Mouse (Mus musculus) stomach, embryonic 14.5 days (tissue): ENCODE measurements at regions not wholly inside any gene's neighbourhood (a gene's known extent, or its start where the extent isn't known, plus 50 kb on each side); places are given as distances from the start of the nearest gene placed in this dataset.

Experiments
- ATAC-seq: fragments of 200-750 bp; cut with Nextera tagmentation; 2 replicates; pipeline ENCODE4 v1.8.0; 2017; ENCODE audit warnings: low read depth, moderate TSS enrichment; ENCODE audit not compliant: insufficient number of reproducible peaks, insufficient read depth, low FRiP score
- H3K27ac ChIP-seq: fragments of 300-500 bp; sonication (generic); 2 replicates; pipeline ENCODE4 v1.5.1; 2014; ENCODE audit warnings: mild to moderate bottlenecking, low read length, moderate library complexity, mixed read lengths
- H3K27me3 ChIP-seq: fragments of 300-500 bp; sonication (generic); 2 replicates; pipeline ENCODE4 v1.6.1; 2014; ENCODE audit warnings: low read length, control low read depth, mixed read lengths; ENCODE audit not compliant: control insufficient read depth, insufficient read depth
- H3K36me3 ChIP-seq: fragments of 300-500 bp; sonication (generic); 2 replicates; pipeline ENCODE4 v1.6.1; 2014; ENCODE audit warnings: mild to moderate bottlenecking, control low read depth, low read length, moderate library complexity, mixed read lengths; ENCODE audit not compliant: control insufficient read depth, insufficient read depth
- H3K4me1 ChIP-seq: fragments of 300-500 bp; sonication (generic); 2 replicates; pipeline ENCODE4 v1.6.1; 2014; ENCODE audit warnings: low read length, control low read depth, mixed read lengths; ENCODE audit not compliant: control insufficient read depth, insufficient read depth
- H3K4me2 ChIP-seq: fragments of 300-500 bp; sonication (generic); replicated peaks from 2 replicates; pipeline ENCODE4 v1.6.1; 2014; ENCODE audit warnings: low read depth, low read length, control low read depth
- H3K4me3 ChIP-seq: fragments of 300-500 bp; sonication (generic); 2 replicates; pipeline ENCODE4 v1.5.1; 2014; ENCODE audit warnings: low read depth, low read length, control low read depth
- H3K9ac ChIP-seq: fragments of 300-500 bp; sonication (generic); replicated peaks from 2 replicates; pipeline ENCODE4 v1.6.1; 2014; ENCODE audit warnings: low read depth, mild to moderate bottlenecking, control low read depth, low read length, moderate library complexity, mixed read lengths
- H3K9me3 ChIP-seq: fragments of 300-500 bp; sonication (generic); 2 replicates; pipeline ENCODE4 v1.6.1; 2016; ENCODE audit warnings: low read depth, low read length, control low read depth; ENCODE audit not compliant: control insufficient read depth
- WGBS: fragments of 180-500 bp; shearing (Covaris S2); extraction: QIAGEN DNeasy Blood & Tissue Kit; methylation state at CpG from one replicate; pipeline ENCODE4 v1.1.7; 2014; 5-methylcytosine and 5-hydroxymethylcytosine counted together

- whole genome bisulfite sequencing: 79% methylated on average over 5 of the region's 5 CpGs
- H3K36me3 ChIP-seq: no peaks in the 10 kb centered on the region
- ATAC-seq: no peak
Measured at GRCm38 (mm10) chr3:128327677-128328076, 431.6 kb upstream of the Fam241a start.

GRCm38 (mm10) chr3:128301312-128301711 is 405.2 kb upstream of the Fam241a start:
- H3K27me3 ChIP-seq: no peaks in the 10 kb centered on the region
- no peak overlapping the region for H3K9ac ChIP-seq
- WGBS: 85% methylated on average over 4 of the region's 4 CpGs
- H3K4me2 ChIP-seq: no peak overlapping the region
- no peaks in the 10 kb centered on the region for H3K4me1 ChIP-seq
- H3K27ac ChIP-seq: no peak overlapping the region
- no peaks in the 10 kb centered on the region for H3K9me3 ChIP-seq
- no peak for ATAC-seq
- no peaks in the 10 kb centered on the region for H3K36me3 ChIP-seq
- H3K4me3 ChIP-seq: no peak overlapping the region

More at GRCm38 (mm10) chr3:128327677-128328076, 431.6 kb upstream of the Fam241a start:
- Histone ChIP-seq H3K4me2 (no peak overlapping the region), H3K9me3 (no peaks in the 10 kb centered on the region), H3K4me1 (no peaks in the 10 kb centered on the region), H3K27me3 (no peaks in the 10 kb centered on the region), H3K4me3 (no peak overlapping the region), H3K27ac (no peak overlapping the region), H3K9ac (no peak overlapping the region)

DNA sequence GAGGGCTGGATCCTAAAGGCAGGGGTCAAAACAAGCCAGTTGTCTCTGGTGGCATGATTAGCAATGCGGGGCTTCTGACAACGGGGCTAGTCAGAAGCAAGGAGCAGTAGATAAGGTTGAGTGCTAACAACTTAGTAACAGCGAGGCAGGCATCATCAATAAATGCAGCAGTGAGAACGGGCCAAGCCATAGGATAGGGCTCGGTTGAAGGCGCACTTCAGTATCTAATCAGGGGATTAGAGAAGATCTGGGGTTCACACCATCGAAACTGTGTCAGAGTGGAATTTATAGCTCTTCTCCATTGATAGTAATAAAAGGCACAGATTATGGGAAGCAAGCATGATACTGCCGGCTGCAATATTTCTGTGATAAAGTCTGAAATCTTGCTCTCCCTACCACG is 402.0 kb upstream of the Fam241a start:
- H3K4me2 ChIP-seq: no peak overlapping the region
- H3K27me3 ChIP-seq: no peaks in the 10 kb centered on the region
- no peak overlapping the region for H3K9ac ChIP-seq
- no peak overlapping the region for H3K27ac ChIP-seq
- H3K4me3 ChIP-seq: no peak overlapping the region
- WGBS: 71% methylated on average over 9 of the region's 9 CpGs
- ATAC-seq: no peak
- H3K9me3 ChIP-seq: no peaks in the 10 kb centered on the region
- no peaks in the 10 kb centered on the region for H3K4me1 ChIP-seq
- H3K36me3 ChIP-seq: no peaks in the 10 kb centered on the region

DNA sequence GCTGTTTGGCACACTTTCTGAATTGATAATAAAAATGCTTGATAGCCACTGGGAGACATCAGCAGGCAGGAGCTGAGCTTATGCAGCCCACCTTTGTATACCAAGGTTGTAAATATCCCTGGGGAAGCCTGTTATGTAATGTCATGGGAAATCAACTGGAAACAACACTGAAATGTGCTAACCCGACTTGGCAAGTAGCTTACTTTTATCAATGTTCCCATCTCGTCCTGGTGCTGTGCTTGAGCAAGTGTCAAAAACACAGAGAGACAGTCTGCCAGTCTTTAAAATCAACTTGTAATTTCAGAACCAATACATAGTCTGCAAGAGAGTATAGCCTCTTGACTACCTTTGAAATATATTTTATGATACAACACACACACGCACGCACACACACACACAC is 391.7 kb upstream of the Fam241a start:
- Histone ChIP-seq H3K27ac (no peak overlapping the region), H3K9me3 (no peaks in the 10 kb centered on the region)

DNA sequence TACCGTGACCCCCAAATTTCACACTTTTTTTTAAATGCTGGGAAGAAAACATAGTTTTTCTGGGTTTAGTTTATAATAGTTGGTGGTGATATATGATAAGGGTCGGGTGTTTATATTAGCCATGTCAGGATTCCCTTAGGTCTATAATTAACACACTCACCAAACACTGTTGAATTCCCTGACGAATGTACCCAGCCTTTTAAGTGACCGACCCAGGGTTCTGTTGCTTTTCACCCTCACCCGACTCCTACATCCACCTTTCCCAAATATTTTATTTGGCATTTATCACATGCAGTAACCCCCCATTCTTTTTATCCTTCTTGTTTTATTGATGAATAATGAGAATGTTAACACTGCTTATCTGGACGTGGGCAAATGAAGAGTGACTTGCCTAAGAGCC is 389.1 kb upstream of the Fam241a start:
- no peak overlapping the region for H3K27ac ChIP-seq
- 22% methylated on average over 6 of the region's 6 CpGs for WGBS
- no peaks in the 10 kb centered on the region for H3K36me3 ChIP-seq
- no peaks in the 10 kb centered on the region for H3K9me3 ChIP-seq
- peaks cover 3% of the 10 kb centered on the region; the same call in 1 of the 2 replicates for H3K4me1 ChIP-seq
- no peaks in the 10 kb centered on the region for H3K27me3 ChIP-seq
- no peak overlapping the region for H3K9ac ChIP-seq
- ATAC-seq: peak; percentile 72; the same call in 1 of the 2 replicates
- no peak overlapping the region for H3K4me2 ChIP-seq
- H3K4me3 ChIP-seq: no peak overlapping the region

More for the DNA sequence above, 391.7 kb upstream of the Fam241a start:
- no peak for ATAC-seq
- Histone ChIP-seq H3K9ac (no peak overlapping the region), H3K4me2 (no peak overlapping the region), H3K27me3 (no peaks in the 10 kb centered on the region), H3K36me3 (no peaks in the 10 kb centered on the region), H3K4me3 (no peak overlapping the region), H3K4me1 (peaks cover 3% of the 10 kb centered on the region; the same call in 1 of the 2 replicates)
- WGBS: 60% methylated on average over 4 of the region's 4 CpGs

GRCm38 (mm10) chr3:128280626-128281025 is 384.5 kb upstream of the Fam241a start:
- no peak for ATAC-seq
- H3K4me2 ChIP-seq: no peak overlapping the region
- H3K36me3 ChIP-seq: no peaks in the 10 kb centered on the region
- no peaks in the 10 kb centered on the region for H3K9me3 ChIP-seq
- no peak overlapping the region for H3K27ac ChIP-seq
- no peaks in the 10 kb centered on the region for H3K27me3 ChIP-seq
- H3K4me3 ChIP-seq: no peak overlapping the region
- peaks cover 3% of the 10 kb centered on the region; the same call in 1 of the 2 replicates for H3K4me1 ChIP-seq
- 91% methylated on average over 4 of the region's 4 CpGs for WGBS
- no peak overlapping the region for H3K9ac ChIP-seq

- Histone ChIP-seq H3K36me3 (no peaks in the 10 kb centered on the region), H3K4me2 (no peak overlapping the region), H3K27ac (no peak overlapping the region), H3K4me1 (no peaks in the 10 kb centered on the region), H3K9ac (no peak overlapping the region), H3K27me3 (no peaks in the 10 kb centered on the region), H3K9me3 (no peaks in the 10 kb centered on the region), H3K4me3 (no peak overlapping the region)
- ATAC-seq: no peak
- 31% methylated on average over 6 of the region's 6 CpGs for WGBS
Measured at GRCm38 (mm10) chr3:128270576-128270975, 374.5 kb upstream of the Fam241a start.

- no peaks in the 10 kb centered on the region for H3K9me3 ChIP-seq
- no peak overlapping the region for H3K4me2 ChIP-seq
- ATAC-seq: no peak
- WGBS: 82% methylated on average over 2 of the region's 2 CpGs
- no peak overlapping the region for H3K27ac ChIP-seq
- H3K9ac ChIP-seq: no peak overlapping the region
- H3K4me1 ChIP-seq: no peaks in the 10 kb centered on the region
- H3K36me3 ChIP-seq: no peaks in the 10 kb centered on the region
- no peaks in the 10 kb centered on the region for H3K27me3 ChIP-seq
- no peak overlapping the region for H3K4me3 ChIP-seq
Measured at GRCm38 (mm10) chr3:128261208-128261607, 365.1 kb upstream of the Fam241a start.

DNA sequence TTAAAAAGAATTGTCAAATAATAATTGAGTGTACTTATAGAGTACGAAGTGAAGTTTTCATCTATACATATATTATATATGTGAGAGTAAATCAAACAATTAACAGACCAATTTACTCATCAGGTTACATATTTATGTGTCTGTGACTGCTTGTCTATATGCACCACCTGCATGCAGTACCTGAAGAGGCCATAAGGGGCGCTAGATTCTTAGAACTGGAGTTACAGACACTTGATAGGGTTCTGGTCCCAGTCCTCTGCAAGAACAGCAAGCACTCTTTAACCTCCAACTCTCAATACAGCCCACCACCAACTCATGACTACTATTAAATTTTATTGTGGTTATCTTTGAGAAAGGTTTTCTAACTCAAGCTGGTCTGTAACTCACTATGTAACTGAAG is 351.7 kb upstream of the Fam241a start:
- 77% methylated on average over 2 of the region's 2 CpGs for WGBS
- no peaks in the 10 kb centered on the region for H3K36me3 ChIP-seq
- no peaks in the 10 kb centered on the region for H3K4me1 ChIP-seq

More for the DNA sequence above, 351.7 kb upstream of the Fam241a start:
- no peak overlapping the region for H3K4me3 ChIP-seq
- no peaks in the 10 kb centered on the region for H3K27me3 ChIP-seq
- ATAC-seq: no peak
- no peak overlapping the region for H3K4me2 ChIP-seq
- no peak overlapping the region for H3K9ac ChIP-seq
- no peak overlapping the region for H3K27ac ChIP-seq
- H3K9me3 ChIP-seq: no peaks in the 10 kb centered on the region
